Mouse (Mus musculus) kidney, embryonic 15.5 days (tissue): ENCODE results near the gene Ccdc102a. TPM values are rescaled to one million over a fixed set of nuclear protein-coding genes. Genes with fewer than 3 reads are reported as not detected.

ENCODE experiments used
- ATAC-seq: fragments of 200-750 bp; cut with Nextera tagmentation; replicated peaks from 2 replicates; pipeline ENCODE4 v1.8.0; 2017; ENCODE audit warnings: moderate TSS enrichment; ENCODE audit not compliant: low FRiP score
- H3K27ac ChIP-seq: fragments of 300-500 bp; sonication (generic); 2 replicates; pipeline ENCODE4 v1.5.1; 2015; ENCODE audit warnings: mild to moderate bottlenecking, inconsistent platforms
- H3K27me3 ChIP-seq: fragments of 300-500 bp; sonication (generic); 2 replicates; pipeline ENCODE4 v1.6.1; 2015; ENCODE audit warnings: inconsistent platforms
- H3K36me3 ChIP-seq: fragments of 300-500 bp; sonication (generic); 2 replicates; pipeline ENCODE4 v1.6.1; 2015; ENCODE audit warnings: inconsistent platforms
- H3K4me1 ChIP-seq: fragments of 300-500 bp; sonication (generic); 2 replicates; pipeline ENCODE4 v1.6.1; 2015; ENCODE audit warnings: inconsistent platforms
- H3K4me2 ChIP-seq: fragments of 300-500 bp; sonication (generic); 2 replicates; pipeline ENCODE4 v1.6.1; 2015; ENCODE audit warnings: moderate library complexity, mild to moderate bottlenecking, inconsistent platforms
- H3K4me3 ChIP-seq: fragments of 300-500 bp; sonication (generic); replicated peaks from 2 replicates; pipeline ENCODE4 v1.5.1; 2015; ENCODE audit warnings: mild to moderate bottlenecking, inconsistent platforms
- H3K9ac ChIP-seq: fragments of 300-500 bp; sonication (generic); 2 replicates; pipeline ENCODE4 v1.6.1; 2015; ENCODE audit warnings: mild to moderate bottlenecking, inconsistent platforms
- H3K9me3 ChIP-seq: fragments of 300-500 bp; sonication (generic); replicated peaks from 2 replicates; pipeline ENCODE4 v1.6.1; 2016; ENCODE audit warnings: inconsistent platforms
- WGBS: fragments of 180-500 bp; shearing (Covaris S2); methylation state at CpG from one replicate; pipeline ENCODE4 v1.1.7; 2015; ENCODE audit warnings: mixed read lengths; 5-methylcytosine and 5-hydroxymethylcytosine counted together
- polyA plus RNA-seq: library from polyadenylated mRNA; unstranded; fragments of >200 nt; fragmentation: Nextera tagmentation; extraction: Ambion mirVana; gene quantifications from 2 replicates; pipeline ENCODE4 v1.2.1, GENCODE M21; 2015

Ccdc102a gene
- 21.6 and 24.1 TPM in 2 replicates for polyA plus RNA-seq

GRCm38 (mm10) chr8:94917851-94918495 lies at the start of gene Ccdc102a:
TSS of gene Ccdc102a (minus strand) at chr8:94918098.
- peak; percentile 68 for ATAC-seq
- H3K4me1 ChIP-seq, result peaks cover 51% of the 10 kb centered on the region
- WGBS, result 1% methylated on average over 51 of the region's 51 CpGs
- peak within 1 kb of the TSS; percentile 81 for H3K27ac ChIP-seq
- no peaks in the 10 kb centered on the region for H3K9me3 ChIP-seq
- H3K27me3 ChIP-seq, result peaks cover 14% of the 10 kb centered on the region
- peak within 1 kb of the TSS; percentile 70 for H3K4me3 ChIP-seq
- peak within 1 kb of the TSS; percentile 70 for H3K9ac ChIP-seq
- peak within 1 kb of the TSS; percentile 89 for H3K4me2 ChIP-seq
- H3K36me3 ChIP-seq, result 0 out of 2 replicates have a peak, but pooled peaks cover 2% of the 10 kb centered on the region

GRCm38 (mm10) chr8:94967554-94967953 lies 49.7 kb upstream of the Ccdc102a start:
- Histone ChIP-seq H3K4me3 (no peak overlapping the region), H3K27me3 (no peaks in the 10 kb centered on the region), H3K36me3 (no peaks in the 10 kb centered on the region), H3K27ac (0 out of 2 replicates have a peak overlapping the region, but pooled peaks have one; percentile 13), H3K9ac (no peak overlapping the region), H3K9me3 (no peaks in the 10 kb centered on the region), H3K4me1 (peaks cover 12% of the 10 kb centered on the region), H3K4me2 (no peak overlapping the region)
- ATAC-seq, result no peak
- 87% methylated on average over 3 of the region's 3 CpGs for WGBS

- ATAC-seq, result no peak
- no peak overlapping the region for H3K4me2 ChIP-seq
- H3K36me3 ChIP-seq, result no peaks in the 10 kb centered on the region
- peaks cover 12% of the 10 kb centered on the region for H3K4me1 ChIP-seq
- H3K9ac ChIP-seq, result no peak overlapping the region
- WGBS, result 61% methylated on average over 4 of the region's 4 CpGs
- H3K4me3 ChIP-seq, result no peak overlapping the region
- H3K9me3 ChIP-seq, result no peaks in the 10 kb centered on the region
- peak overlapping the region; percentile 13; the same call in 1 of the 2 replicates for H3K27ac ChIP-seq
- H3K27me3 ChIP-seq, result no peaks in the 10 kb centered on the region
Measured at GRCm38 (mm10) chr8:94967071-94967470, 49.2 kb upstream of the Ccdc102a start.

GRCm38 (mm10) chr8:94966578-94966977 lies 48.7 kb upstream of the Ccdc102a start:
- H3K9me3 ChIP-seq, result no peaks in the 10 kb centered on the region
- no peaks in the 10 kb centered on the region for H3K36me3 ChIP-seq
- 16% methylated on average over 7 of the region's 7 CpGs for WGBS
- no peak overlapping the region for H3K9ac ChIP-seq
- no peaks in the 10 kb centered on the region for H3K27me3 ChIP-seq
- no peak overlapping the region for H3K4me2 ChIP-seq
- peaks cover 12% of the 10 kb centered on the region for H3K4me1 ChIP-seq
- H3K4me3 ChIP-seq, result no peak overlapping the region
- ATAC-seq, result no peak
- peak overlapping the region; percentile 13; the same call in 1 of the 2 replicates for H3K27ac ChIP-seq

- Histone ChIP-seq H3K9me3 (no peaks in the 10 kb centered on the region), H3K27me3 (no peaks in the 10 kb centered on the region), H3K4me1 (peaks cover 14% of the 10 kb centered on the region), H3K4me3 (no peak overlapping the region), H3K4me2 (no peak overlapping the region; the same call in 1 of the 2 replicates), H3K27ac (peak overlapping the region; percentile 71), H3K9ac (no peak overlapping the region), H3K36me3 (no peaks in the 10 kb centered on the region)
- peak; percentile 83 for ATAC-seq
- WGBS, result 26% methylated on average over 10 of the region's 10 CpGs
Measured at GRCm38 (mm10) chr8:94964828-94965227, 46.9 kb upstream of the Ccdc102a start.

GRCm38 (mm10) chr8:94962201-94962600 lies 44.3 kb upstream of the Ccdc102a start:
- Histone ChIP-seq H3K9ac (no peak overlapping the region), H3K4me1 (peaks cover 16% of the 10 kb centered on the region), H3K4me2 (no peak overlapping the region), H3K27me3 (no peaks in the 10 kb centered on the region), H3K9me3 (no peaks in the 10 kb centered on the region), H3K27ac (no peak overlapping the region), H3K4me3 (no peak overlapping the region), H3K36me3 (no peaks in the 10 kb centered on the region)
- 92% methylated on average over 1 of the region's 1 CpGs for WGBS
- ATAC-seq, result no peak

- peak overlapping the region; percentile 69 for H3K27ac ChIP-seq
- H3K9ac ChIP-seq, result no peak overlapping the region
- no peaks in the 10 kb centered on the region for H3K36me3 ChIP-seq
- whole genome bisulfite sequencing, result 63% methylated on average over 1 of the region's 1 CpGs
- H3K4me1 ChIP-seq, result peaks cover 25% of the 10 kb centered on the region
- no peaks in the 10 kb centered on the region for H3K9me3 ChIP-seq
- H3K4me3 ChIP-seq, result no peak overlapping the region
- no peak overlapping the region for H3K4me2 ChIP-seq
- H3K27me3 ChIP-seq, result no peaks in the 10 kb centered on the region
- peak; percentile 61; the same call in 1 of the 2 replicates for ATAC-seq
Measured at GRCm38 (mm10) chr8:94956078-94956574, 38.2 kb upstream of the Ccdc102a start.

GRCm38 (mm10) chr8:94954921-94955758 lies 37.2 kb upstream of the Ccdc102a start:
- 0 out of 2 replicates have a peak, but pooled peaks have one; percentile 20 for ATAC-seq
- H3K4me3 ChIP-seq, result no peak overlapping the region

GRCm38 (mm10) chr8:94954368-94954737 lies 36.5 kb upstream of the Ccdc102a start:
- no peak for ATAC-seq
- 59% methylated on average over 7 of the region's 7 CpGs for WGBS
- Histone ChIP-seq H3K36me3 (no peaks in the 10 kb centered on the region), H3K4me3 (no peak overlapping the region), H3K9ac (no peak overlapping the region), H3K27ac (peak overlapping the region; percentile 43; the same call in 1 of the 2 replicates), H3K9me3 (no peaks in the 10 kb centered on the region), H3K27me3 (no peaks in the 10 kb centered on the region), H3K4me1 (peaks cover 20% of the 10 kb centered on the region), H3K4me2 (no peak overlapping the region)

More at GRCm38 (mm10) chr8:94954921-94955758, 37.2 kb upstream of the Ccdc102a start:
- Histone ChIP-seq H3K4me1 (peaks cover 23% of the 10 kb centered on the region), H3K27me3 (no peaks in the 10 kb centered on the region), H3K27ac (peak overlapping the region; percentile 43; the same call in 1 of the 2 replicates), H3K9ac (no peak overlapping the region), H3K9me3 (no peaks in the 10 kb centered on the region), H3K36me3 (no peaks in the 10 kb centered on the region), H3K4me2 (no peak overlapping the region)
- 27% methylated on average over 9 of the region's 9 CpGs for WGBS

- H3K36me3 ChIP-seq, result no peaks in the 10 kb centered on the region
- H3K9ac ChIP-seq, result no peak overlapping the region
- H3K27me3 ChIP-seq, result no peaks in the 10 kb centered on the region
- no peak for ATAC-seq
- peaks cover 20% of the 10 kb centered on the region for H3K4me1 ChIP-seq
- no peak overlapping the region for H3K4me2 ChIP-seq
- WGBS, result 68% methylated on average over 7 of the region's 7 CpGs
- no peak overlapping the region for H3K4me3 ChIP-seq
- no peaks in the 10 kb centered on the region for H3K9me3 ChIP-seq
- H3K27ac ChIP-seq, result 0 out of 2 replicates have a peak overlapping the region, but pooled peaks have one; percentile 43
Measured at GRCm38 (mm10) chr8:94953624-94954367, 35.9 kb upstream of the Ccdc102a start.

GRCm38 (mm10) chr8:94952086-94952485 lies 34.2 kb upstream of the Ccdc102a start:
- Histone ChIP-seq H3K9ac (no peak overlapping the region), H3K4me2 (no peak overlapping the region), H3K36me3 (no peaks in the 10 kb centered on the region), H3K4me1 (peaks cover 20% of the 10 kb centered on the region), H3K27me3 (no peaks in the 10 kb centered on the region), H3K4me3 (no peak overlapping the region), H3K27ac (no peak overlapping the region), H3K9me3 (no peaks in the 10 kb centered on the region)
- 67% methylated on average over 5 of the region's 5 CpGs for WGBS
- no peak for ATAC-seq
